Mouse (Mus musculus): ENCODE results near the gene Opa3.

Opa3 gene

GRCm38 (mm10) chr7:19227883-19228792, at the start of gene Opa3:
Opa3 (plus strand) TSS chr7:19228334.
- peak; percentile 99 for DNase-seq (ENCODE audit: low read depth, low spot score)

DNA sequence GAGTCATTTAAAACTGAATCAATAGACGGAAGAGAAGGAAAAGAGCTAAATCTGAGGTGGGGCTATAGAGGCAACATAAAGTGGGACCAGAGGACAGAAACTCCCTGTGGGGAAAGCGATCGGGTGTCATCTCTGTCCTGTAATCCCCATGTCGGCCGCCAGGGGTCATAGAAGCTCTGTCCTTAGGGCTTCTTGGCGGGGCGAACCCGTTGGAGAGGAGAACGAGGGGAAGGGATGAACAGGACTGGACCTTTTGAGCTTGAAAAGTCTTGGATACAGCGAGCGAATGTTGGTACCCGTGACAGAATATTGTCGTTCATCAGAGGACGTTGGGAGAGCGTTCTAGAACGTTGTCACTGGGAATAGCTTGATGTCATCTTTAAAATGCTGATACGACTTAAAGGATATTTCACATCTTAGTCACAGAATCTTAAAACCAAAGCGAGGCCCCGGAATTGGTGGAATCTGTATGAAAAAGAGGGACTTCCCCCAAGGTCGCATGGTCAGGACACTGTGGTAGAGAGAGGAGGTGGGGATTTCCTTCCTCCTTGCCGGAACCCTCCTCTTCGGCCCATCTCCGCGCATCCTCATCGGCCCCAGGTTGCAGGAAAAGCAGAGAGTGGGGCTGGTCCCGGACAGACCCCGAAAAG, 49.6 kb upstream of the Opa3 start:
- DNase-seq (ENCODE audit: low read depth, low spot score) = no peak

DNA sequence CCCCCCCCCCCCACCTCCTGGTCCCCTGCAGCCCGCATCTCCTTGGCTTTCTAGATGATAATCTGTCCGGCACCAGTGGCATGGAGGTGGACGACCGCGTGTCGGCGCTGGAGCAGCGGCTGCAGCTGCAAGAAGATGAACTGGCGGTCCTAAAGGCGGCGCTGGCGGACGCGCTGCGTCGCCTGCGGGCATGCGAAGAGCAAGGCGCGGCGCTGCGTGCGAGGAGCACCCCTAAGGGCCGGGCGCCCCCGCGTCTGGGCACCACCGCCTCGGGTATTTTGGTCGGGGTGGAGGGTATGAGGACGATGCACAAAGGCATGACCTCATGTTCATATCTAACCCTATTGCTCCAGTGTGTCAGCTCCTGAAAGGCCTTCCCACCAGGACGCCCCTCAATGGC, 49.0 kb upstream of the Opa3 start:
- DNase-seq (ENCODE audit: low read depth, low spot score) = no peak

DNA sequence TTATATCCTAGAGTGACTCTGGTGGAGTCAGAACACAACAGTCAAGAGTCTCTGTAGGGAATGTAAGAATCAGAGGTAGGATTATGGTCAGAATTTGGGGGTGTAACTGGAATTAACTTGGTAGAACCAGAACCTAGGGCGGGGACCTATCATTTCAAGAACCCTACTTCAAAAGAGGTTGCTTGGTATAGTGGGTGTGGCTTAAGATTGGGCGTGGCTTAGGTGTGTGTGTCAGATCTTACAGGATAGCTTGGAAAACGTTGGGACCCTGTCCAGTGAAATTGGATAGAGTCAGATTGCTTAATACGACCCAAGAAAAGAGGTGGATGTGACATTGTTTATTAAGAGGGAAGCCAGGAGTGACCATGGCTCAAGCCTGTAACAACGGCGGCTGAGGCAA, 48.2 kb upstream of the Opa3 start:
- DNase-seq (ENCODE audit: low read depth, low spot score) = no peak

DNA sequence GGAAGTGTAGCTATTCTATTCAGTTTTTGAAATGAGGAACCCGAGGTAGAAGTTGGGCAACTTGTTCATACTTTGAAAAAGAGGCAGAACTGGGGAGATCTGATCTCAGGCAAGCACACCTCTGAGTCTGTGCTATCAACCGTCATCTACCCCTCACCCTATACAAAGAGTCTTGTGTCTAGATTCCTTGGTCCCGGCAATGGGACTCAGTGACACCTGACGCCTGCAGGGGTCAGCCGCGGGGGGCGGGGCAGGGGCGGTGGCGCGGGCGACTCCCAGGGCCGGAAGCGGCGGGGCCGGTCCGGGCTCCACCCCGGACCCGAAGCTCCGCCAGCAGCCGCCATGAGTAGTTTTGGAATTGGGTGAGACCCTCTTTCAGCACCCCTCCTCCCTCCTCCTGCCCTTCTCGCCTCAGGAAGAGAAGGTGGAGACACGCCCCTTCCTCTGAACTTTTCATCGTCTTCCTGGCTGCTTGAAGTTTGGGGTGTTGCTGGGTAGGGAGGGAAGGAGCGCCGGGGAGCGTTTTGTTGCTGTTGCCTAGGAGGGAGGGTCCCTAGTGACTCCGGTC, 47.2 kb upstream of the Opa3 start:
- no peak for DNase-seq (ENCODE audit: low read depth, low spot score)

GRCm38 (mm10) chr7:19184250-19184649, 43.9 kb upstream of the Opa3 start:
- peak; percentile 44 for DNase-seq (ENCODE audit: low read depth, low spot score)

DNA sequence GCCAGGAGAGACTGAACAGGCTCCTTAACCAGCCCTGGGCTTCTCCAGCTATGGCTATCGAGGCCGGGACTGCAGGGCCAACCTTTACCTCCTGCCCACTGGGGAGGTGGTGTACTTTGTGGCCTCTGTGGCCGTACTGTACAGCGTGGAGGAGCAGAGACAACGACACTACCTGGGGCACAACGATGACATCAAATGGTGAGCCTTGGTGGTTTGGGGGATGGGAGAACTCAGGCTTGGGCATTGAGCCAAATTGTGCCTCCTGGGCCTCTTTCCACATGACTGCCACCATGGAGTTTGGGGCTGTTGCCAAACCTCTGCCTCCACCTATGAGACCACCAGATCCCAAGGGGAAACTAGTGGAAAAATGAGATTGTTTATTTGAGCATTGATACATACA, 43.4 kb upstream of the Opa3 start:
- DNase-seq (ENCODE audit: low read depth, low spot score) = peak; percentile 23

GRCm38 (mm10) chr7:19194676-19195075, 33.5 kb upstream of the Opa3 start:
- DNase-seq (ENCODE audit: low read depth, low spot score) = no peak

GRCm38 (mm10) chr7:19196676-19197075, 31.5 kb upstream of the Opa3 start:
- DNase-seq (ENCODE audit: low read depth, low spot score) = peak; percentile 30

- DNase-seq (ENCODE audit: low read depth, low spot score) = peak; percentile 11
These were observed 30.1 kb upstream of the Opa3 start for GRCm38 (mm10) chr7:19197985-19198384.

- DNase-seq (ENCODE audit: low read depth, low spot score) = no peak
These were observed 26.5 kb upstream of the Opa3 start for GRCm38 (mm10) chr7:19201660-19202059.

- DNase-seq (ENCODE audit: low read depth, low spot score) = no peak
These were observed 25.9 kb upstream of the Opa3 start for GRCm38 (mm10) chr7:19202065-19202850.

DNA sequence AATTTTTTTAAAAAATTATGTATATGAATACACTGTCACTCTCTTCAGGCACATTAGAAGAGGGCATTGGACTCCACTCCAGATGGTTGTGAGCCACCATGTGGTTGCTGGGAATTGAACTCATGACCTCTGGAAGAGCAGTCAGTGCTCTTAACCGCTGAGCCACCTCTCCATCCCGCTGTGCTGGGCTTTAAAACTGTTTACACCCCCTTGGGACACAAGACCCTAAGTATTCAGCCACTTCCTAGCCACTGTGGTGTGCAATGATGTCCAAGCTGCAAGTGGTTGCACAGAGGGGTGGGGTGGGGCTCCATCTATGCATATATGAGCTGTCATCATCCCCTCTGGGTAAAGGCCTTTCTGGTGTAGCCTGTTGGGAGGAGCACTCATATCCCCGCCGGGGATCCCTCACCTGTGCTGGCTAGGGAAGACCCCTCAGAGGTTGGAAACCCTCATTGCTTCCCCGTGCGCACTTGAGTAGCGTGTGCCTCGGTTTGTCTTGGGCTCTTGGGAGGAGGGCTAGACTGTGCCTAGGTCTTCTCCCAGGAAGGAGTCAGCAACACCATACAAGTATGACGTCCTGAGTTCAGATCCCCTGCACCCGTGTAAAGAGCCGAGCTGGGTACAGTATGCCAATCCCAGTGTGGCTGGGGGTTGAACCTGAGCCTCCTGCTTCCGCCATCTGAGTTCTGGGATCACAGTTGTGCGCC, 19.8 kb upstream of the Opa3 start:
- DNase-seq (ENCODE audit: low read depth, low spot score) = no peak

- peak; percentile 77 for DNase-seq (ENCODE audit: low read depth, low spot score)
These were observed 19.1 kb upstream of the Opa3 start for GRCm38 (mm10) chr7:19208944-19209472.

DNA sequence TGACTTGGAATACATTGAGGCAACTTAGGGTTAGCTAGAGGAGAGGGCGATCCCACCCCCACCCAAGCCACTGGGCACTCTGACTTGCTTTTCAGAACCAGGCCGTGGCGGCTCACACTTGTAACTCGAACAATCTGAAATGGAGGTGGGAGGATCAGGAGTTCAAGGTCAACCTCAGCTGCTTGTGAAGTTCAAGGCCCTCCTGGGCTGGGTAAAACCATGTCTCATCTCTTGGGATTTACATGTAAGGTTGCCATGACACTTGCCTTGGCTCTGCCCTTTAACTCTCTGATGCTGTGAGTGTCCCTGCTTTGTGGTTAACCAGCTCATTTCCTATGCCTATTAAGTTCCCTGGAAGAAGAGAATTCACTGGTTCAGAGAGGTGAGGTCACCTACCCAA, 18.6 kb upstream of the Opa3 start:
- no peak for DNase-seq (ENCODE audit: low read depth, low spot score)

DNA sequence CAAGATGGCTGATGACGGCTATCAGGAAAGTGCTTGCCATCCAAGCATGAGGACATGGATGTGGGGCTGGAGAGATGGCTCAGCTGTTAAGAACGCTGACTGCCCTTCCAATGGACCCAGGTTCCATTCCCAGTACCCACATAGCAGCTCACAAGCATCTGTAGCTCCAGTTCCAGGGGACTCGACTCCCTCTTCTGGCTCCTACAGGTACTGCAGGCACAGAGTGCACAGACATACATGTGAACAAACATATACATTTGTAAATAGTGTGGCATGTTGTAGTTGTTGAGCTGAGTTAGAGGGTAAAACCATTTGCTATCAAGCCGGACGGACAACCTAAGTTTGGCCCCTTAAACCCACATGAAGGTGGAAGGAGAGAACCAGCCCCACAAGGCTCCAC, 18.1 kb upstream of the Opa3 start:
- DNase-seq (ENCODE audit: low read depth, low spot score) = no peak

DNA sequence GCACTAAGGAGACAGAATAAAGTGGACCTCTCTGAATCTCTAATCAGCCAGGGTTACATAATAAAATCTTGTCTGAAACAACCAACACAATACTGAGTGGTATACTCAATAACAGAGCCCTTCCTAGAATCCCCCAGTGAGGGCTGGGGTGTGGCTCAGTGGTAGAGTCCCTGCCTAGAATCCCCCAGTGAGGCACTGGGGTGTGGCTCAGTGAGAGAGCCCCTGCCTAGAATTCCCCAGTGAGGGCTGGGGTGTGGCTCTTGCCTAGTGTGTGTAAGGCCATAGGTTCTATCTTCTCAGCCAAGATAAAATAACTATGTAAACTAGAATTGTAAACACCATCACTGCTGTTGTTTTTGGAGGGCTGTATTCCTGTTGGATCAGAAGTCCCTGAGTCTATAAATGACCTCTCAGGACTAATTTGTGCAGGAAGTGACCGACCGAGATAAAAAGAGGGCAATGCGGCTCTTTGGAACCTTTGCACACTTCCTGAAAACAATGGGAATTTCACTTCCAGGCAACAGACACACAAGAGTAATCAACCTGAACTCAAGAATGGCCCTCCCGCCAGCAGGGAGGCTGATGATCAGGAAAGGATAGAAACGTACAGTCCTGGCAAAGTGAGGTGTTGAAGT, 17.0 kb upstream of the Opa3 start:
- no peak for DNase-seq (ENCODE audit: low read depth, low spot score)

GRCm38 (mm10) chr7:19211996-19212755, 16.0 kb upstream of the Opa3 start, which contains the start of gene Gpr4:
Gpr4 (plus strand) TSS chr7:19212538.
- no peak for DNase-seq (ENCODE audit: low read depth, low spot score)

- no peak for DNase-seq (ENCODE audit: low read depth, low spot score)
These were observed 14.7 kb upstream of the Opa3 start for GRCm38 (mm10) chr7:19213385-19213784.

DNA sequence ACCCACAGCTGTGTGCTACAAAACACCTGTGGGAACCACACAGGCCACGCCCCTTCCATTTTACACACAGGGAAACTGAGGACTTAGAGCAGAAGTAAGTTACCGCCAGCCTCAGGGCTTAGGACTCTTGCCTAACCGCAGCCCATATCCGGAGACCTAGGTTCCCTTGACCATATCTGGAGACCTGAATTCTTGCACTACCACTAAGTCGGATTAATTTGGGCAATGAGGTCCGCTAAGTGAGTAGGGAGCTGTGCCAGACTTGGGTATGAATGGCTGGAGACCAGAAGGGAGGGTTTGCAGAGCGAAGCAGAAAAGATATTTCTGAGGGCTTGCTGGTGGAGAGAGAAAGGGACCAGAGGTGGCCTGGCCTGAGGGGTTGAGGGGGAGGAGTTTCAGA, 13.8 kb upstream of the Opa3 start:
- DNase-seq (ENCODE audit: low read depth, low spot score) = no peak
